Mouse (Mus musculus) megakaryocyte progenitor cell, adult 5-6 weeks (primary cell): ENCODE measurements at regions not wholly inside any gene's neighbourhood (a gene's known extent, or its start where the extent isn't known, plus 50 kb on each side); places are given as distances from the start of the nearest gene placed in this dataset.

Source experiments
- ATAC-seq: replicated peaks from 2 replicates; pipeline ENCODE4 v1.8.0; 2016; ENCODE audit warnings: mild to moderate bottlenecking, moderate TSS enrichment, inconsistent platforms; ENCODE audit not compliant: poor library complexity

DNA sequence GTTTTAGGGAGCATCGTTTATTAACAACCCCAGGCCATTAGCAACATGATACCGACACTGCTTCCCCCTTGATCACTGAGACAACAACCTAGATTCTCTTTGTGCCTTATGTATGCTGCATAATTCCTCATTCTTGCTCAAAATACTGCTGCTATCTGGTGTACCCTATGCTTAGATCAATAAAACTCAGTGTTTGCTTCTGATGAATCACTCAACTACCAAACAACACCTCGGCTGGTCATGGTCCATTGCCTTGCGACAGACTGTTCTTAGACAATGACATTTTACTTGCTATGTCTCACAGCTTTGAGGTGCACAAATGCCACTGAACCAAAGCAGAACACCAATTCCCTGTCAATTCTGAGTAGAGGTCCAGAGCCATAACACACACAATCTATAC is 72.3 kb upstream of the Trh start:
- no peak for ATAC-seq

DNA sequence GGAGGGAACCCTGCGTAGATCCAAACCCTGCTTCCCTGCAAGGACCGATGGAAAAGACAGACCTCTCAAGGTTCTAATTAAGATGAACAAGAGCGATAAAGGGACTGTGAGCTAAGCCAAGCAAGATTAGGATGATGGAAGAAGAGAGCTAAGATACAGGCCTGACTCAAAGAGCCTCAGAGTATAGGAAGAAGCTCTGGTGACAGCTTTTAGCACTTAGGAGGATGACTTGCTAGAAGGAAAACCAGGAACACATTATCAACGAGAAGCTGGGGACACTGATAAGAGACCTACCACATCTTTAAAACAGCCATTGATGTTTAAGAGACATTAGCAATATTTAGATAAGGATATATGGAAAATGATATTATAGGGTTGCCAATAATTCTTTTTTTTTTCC is 59.7 kb upstream of the Trh start:
- no peak for ATAC-seq

DNA sequence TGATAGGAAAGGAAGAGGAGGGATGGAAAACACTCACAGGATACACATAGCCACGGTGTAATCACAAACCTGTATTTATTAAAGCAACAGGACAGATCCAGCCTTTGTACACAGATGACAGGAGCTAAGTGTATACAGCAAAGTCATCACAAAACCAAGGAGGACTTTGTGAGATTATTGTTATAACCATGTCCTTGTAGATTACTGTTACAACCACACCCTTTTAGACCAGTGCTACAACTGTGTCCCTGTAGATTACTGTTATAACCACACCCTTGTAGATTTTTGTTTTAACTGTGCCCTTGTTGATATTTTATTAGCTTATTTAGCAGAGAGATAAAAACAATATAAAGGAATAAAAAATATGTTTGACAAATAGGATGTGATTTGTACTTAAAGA is 58.8 kb upstream of the Trh start:
- 0 out of 2 replicates have a peak, but pooled peaks have one; percentile 31 for ATAC-seq
